Mouse (Mus musculus): ENCODE measurements around the gene Samd7. TPM values are rescaled to one million over a fixed set of nuclear protein-coding genes. Genes with fewer than 3 reads are reported as not detected.

Samd7 gene
- total and polyA plus RNA-seq, 2 experiments from 2014 or later, result 0.05 to 0.26 TPM

DNA sequence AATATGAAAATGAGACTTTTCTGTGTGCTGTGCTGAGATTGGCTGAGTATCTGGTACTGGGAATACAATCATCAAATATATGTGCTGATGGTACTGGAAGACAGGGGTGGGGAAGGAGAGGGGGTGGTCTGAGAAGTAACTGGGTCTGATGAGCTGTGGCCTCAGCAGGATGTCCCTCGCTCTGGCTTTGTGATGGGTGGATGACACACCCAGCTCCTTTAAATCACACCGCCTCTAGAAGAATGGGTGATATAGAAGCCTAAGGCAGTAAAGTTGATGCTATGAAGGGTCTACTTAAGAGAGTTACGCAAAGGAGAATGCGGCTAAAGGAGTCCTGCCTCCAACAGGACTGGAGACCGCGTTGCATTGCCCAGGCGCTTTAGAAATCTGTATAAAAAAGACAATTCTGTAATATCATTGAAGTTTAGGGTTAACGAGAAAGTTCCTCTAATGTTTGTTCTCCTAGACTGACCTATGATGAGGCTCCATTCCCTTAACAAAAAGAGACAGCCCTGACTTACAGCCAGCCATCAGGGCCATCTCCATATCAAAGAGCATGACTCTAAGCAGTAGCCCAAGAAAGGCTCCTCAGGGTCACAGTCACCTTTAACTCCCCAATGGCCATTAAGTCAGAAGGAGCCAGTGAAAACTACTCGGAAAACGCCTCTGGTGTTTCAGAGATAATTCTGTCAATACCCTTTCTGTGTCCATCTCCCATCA lies 21.8 kb upstream of the Samd7 start:
- TF ChIP-seq CTCF (IDR thresholded peaks at IDR 0.05), result no peak
- 68% methylated on average over 10 of the region's 10 CpGs for WGBS
- no peaks in the 10 kb centered on the region for H3K9me3 ChIP-seq (ENCODE audit: low read length)
- no peak overlapping the region for H3K4me3 ChIP-seq (ENCODE audit: low read depth, low read length)
- DNase-seq (ENCODE audit: low spot score) (no peak), ATAC-seq (ENCODE audit: low FRiP score) (no peak)
- no peaks in the 10 kb centered on the region for H3K4me1 ChIP-seq (ENCODE audit: insufficient read depth, low read length)
- H3K4me2 ChIP-seq (ENCODE audit: low read depth, low read length, poor library complexity, severe bottlenecking), result no peak overlapping the region
- H3K27me3 ChIP-seq (ENCODE audit: insufficient read depth, low read length), result no peaks in the 10 kb centered on the region
- H3K27ac ChIP-seq (ENCODE audit: low read depth, low read length), result no peak overlapping the region
- no peak overlapping the region for H3K9ac ChIP-seq (replicated peaks; ENCODE audit: low read length, poor library complexity, severe bottlenecking)
- no peaks in the 10 kb centered on the region for H3K36me3 ChIP-seq (ENCODE audit: insufficient read depth, low read length)

DNA sequence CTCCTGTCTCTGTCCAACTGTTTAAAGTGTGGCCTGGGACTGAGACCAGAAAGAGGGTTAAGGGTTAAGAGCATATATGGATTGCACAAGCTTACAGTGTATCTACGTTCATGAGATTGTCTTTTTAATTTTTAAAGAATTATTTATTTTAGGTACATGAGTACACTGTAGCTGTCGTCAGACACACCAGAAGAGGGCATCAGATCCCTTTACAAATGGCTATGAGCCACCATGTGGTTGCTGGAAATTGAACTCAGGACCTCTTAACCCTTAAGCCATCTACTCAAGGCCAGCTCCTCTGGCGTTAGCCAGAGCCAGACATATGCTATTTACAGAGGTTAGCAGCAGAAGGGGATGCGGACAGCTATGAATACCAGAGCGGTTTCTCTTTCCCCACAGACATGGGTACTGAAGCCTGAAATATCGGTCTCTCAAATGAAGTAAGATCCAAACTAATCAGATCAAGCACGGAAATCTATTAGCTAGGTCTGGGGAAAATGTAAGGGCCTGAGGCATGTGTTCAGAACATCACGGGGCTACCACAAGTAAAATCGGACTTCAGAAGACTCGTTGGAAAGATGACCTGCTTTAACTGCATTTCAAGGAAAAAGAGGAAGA lies 21.1 kb upstream of the Samd7 start:
- no peak overlapping the region for H3K9ac ChIP-seq (replicated peaks; ENCODE audit: low read length, poor library complexity, severe bottlenecking)
- H3K27me3 ChIP-seq (ENCODE audit: insufficient read depth, low read length), result no peaks in the 10 kb centered on the region
- ATAC-seq (ENCODE audit: low FRiP score), result no peak
- no peak overlapping the region for H3K4me2 ChIP-seq (ENCODE audit: low read depth, low read length, poor library complexity, severe bottlenecking)
- no peaks in the 10 kb centered on the region for H3K36me3 ChIP-seq (ENCODE audit: insufficient read depth, low read length)
- H3K4me3 ChIP-seq (ENCODE audit: low read depth, low read length), result no peak overlapping the region
- no peak for DNase-seq (ENCODE audit: low spot score)
- H3K4me1 ChIP-seq (ENCODE audit: insufficient read depth, low read length), result no peaks in the 10 kb centered on the region
- no peak for TF ChIP-seq CTCF (IDR thresholded peaks at IDR 0.05)
- no peak overlapping the region for H3K27ac ChIP-seq (ENCODE audit: low read depth, low read length)
- WGBS, result 80% methylated on average over 10 of the region's 10 CpGs
- no peaks in the 10 kb centered on the region for H3K9me3 ChIP-seq (ENCODE audit: low read length)

- TF ChIP-seq CTCF (IDR thresholded peaks at IDR 0.05), result peak; percentile 15; the same call in 1 of the 2 replicates
- no peak overlapping the region for H3K4me3 ChIP-seq (ENCODE audit: low read depth, low read length)
- no peaks in the 10 kb centered on the region for H3K9me3 ChIP-seq (ENCODE audit: low read length)
- 85% methylated on average over 7 of the region's 7 CpGs for WGBS
- H3K27ac ChIP-seq (ENCODE audit: low read depth, low read length), result no peak overlapping the region
- no peak for DNase-seq (ENCODE audit: low spot score)
- no peaks in the 10 kb centered on the region for H3K4me1 ChIP-seq (ENCODE audit: insufficient read depth, low read length)
- no peak for ATAC-seq (ENCODE audit: low FRiP score)
- H3K27me3 ChIP-seq (ENCODE audit: insufficient read depth, low read length), result no peaks in the 10 kb centered on the region
- no peaks in the 10 kb centered on the region for H3K36me3 ChIP-seq (ENCODE audit: insufficient read depth, low read length)
- no peak overlapping the region for H3K4me2 ChIP-seq (ENCODE audit: low read depth, low read length, poor library complexity, severe bottlenecking)
- no peak overlapping the region for H3K9ac ChIP-seq (replicated peaks; ENCODE audit: low read length, poor library complexity, severe bottlenecking)
Measured at GRCm38 (mm10) chr3:30725514-30725913, 20.6 kb upstream of the Samd7 start.

- Histone ChIP-seq H3K4me2 (ENCODE audit: low read depth, low read length, poor library complexity, severe bottlenecking) (no peak overlapping the region), H3K9me3 (ENCODE audit: low read length) (no peaks in the 10 kb centered on the region), H3K36me3 (ENCODE audit: insufficient read depth, low read length) (no peaks in the 10 kb centered on the region), H3K27ac (ENCODE audit: low read depth, low read length) (no peak overlapping the region), H3K4me1 (ENCODE audit: insufficient read depth, low read length) (no peaks in the 10 kb centered on the region), H3K9ac (replicated peaks; ENCODE audit: low read length, poor library complexity, severe bottlenecking) (no peak overlapping the region), H3K27me3 (ENCODE audit: insufficient read depth, low read length) (no peaks in the 10 kb centered on the region), H3K4me3 (ENCODE audit: low read depth, low read length) (no peak overlapping the region)
- DNase-seq (ENCODE audit: low spot score) (no peak), ATAC-seq (ENCODE audit: low FRiP score) (no peak)
- 85% methylated on average over 4 of the region's 4 CpGs for WGBS
- TF ChIP-seq CTCF (IDR thresholded peaks at IDR 0.05), result no peak
Measured at GRCm38 (mm10) chr3:30727209-30727608, 18.9 kb upstream of the Samd7 start.

DNA sequence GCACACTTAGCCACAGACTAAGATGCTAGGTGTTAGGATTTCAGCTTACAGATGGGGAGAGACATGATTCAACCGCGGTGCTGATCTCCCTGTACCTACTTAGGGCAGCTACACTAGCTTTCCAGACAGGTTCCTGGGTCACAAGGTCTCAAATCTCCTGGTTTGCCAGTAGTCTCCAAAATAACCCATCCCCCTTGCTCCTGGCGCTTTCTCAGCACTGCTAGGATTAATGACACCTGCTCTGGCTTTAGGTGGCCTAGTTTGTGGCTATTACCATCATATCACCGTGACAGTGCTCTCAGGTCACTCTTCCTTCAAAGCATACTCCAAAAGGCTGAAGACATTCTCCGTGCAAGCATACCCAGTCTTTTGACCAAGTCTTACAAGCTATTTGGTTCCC lies 17.0 kb upstream of the Samd7 start:
- Histone ChIP-seq H3K4me1 (ENCODE audit: insufficient read depth, low read length) (no peaks in the 10 kb centered on the region), H3K9me3 (ENCODE audit: low read length) (no peaks in the 10 kb centered on the region), H3K4me3 (ENCODE audit: low read depth, low read length) (no peak overlapping the region), H3K27ac (ENCODE audit: low read depth, low read length) (no peak overlapping the region), H3K9ac (replicated peaks; ENCODE audit: low read length, poor library complexity, severe bottlenecking) (no peak overlapping the region), H3K4me2 (ENCODE audit: low read depth, low read length, poor library complexity, severe bottlenecking) (no peak overlapping the region), H3K36me3 (ENCODE audit: insufficient read depth, low read length) (no peaks in the 10 kb centered on the region), H3K27me3 (ENCODE audit: insufficient read depth, low read length) (no peaks in the 10 kb centered on the region)
- 90% methylated on average over 5 of the region's 5 CpGs for WGBS
- DNase-seq (ENCODE audit: low spot score), result no peak
- no peak for TF ChIP-seq CTCF (IDR thresholded peaks at IDR 0.05)
- no peak for ATAC-seq (ENCODE audit: low FRiP score)

GRCm38 (mm10) chr3:30736809-30737208 lies 9.3 kb upstream of the Samd7 start:
- Histone ChIP-seq H3K36me3 (ENCODE audit: insufficient read depth, low read length) (no peaks in the 10 kb centered on the region), H3K9me3 (ENCODE audit: low read length) (no peaks in the 10 kb centered on the region), H3K27ac (ENCODE audit: low read depth, low read length) (no peak overlapping the region), H3K9ac (replicated peaks; ENCODE audit: low read length, poor library complexity, severe bottlenecking) (no peak overlapping the region), H3K4me2 (ENCODE audit: low read depth, low read length, poor library complexity, severe bottlenecking) (peak overlapping the region; percentile 10), H3K4me1 (ENCODE audit: insufficient read depth, low read length) (no peaks in the 10 kb centered on the region), H3K27me3 (ENCODE audit: insufficient read depth, low read length) (no peaks in the 10 kb centered on the region), H3K4me3 (ENCODE audit: low read depth, low read length) (no peak overlapping the region)
- DNase-seq (ENCODE audit: low spot score), result peak; percentile 33
- ATAC-seq (ENCODE audit: low FRiP score), result peak; percentile 27; the same call in 1 of the 2 replicates
- 33% methylated on average over 9 of the region's 9 CpGs for WGBS
- no peak for TF ChIP-seq CTCF (IDR thresholded peaks at IDR 0.05)

Data from midbrain, postnatal 0 days (tissue).